Mouse (Mus musculus): ENCODE data around the gene Nrxn3.

Gene Nrxn3

DNA sequence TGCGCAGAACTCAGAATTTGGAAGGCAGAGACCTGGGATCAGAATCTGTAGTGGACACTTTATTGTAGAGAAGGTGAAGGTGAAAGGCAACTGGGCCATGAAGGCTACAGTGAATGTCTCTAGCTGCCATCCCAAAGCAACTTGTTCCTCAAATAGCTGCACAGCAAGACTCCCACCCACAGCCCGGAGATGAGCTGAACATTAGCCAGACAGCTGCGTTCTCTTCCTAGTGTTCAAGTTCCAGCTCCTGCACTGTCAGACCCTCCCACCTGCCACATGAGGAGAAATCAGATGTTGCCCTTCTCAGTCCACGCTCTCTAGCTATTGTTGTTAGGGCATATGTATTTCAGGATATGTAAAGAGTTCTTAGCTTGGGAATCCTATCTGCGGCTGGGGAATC is 94.2 kb downstream of the Nrxn3 start:
- no peak for DNase-seq

DNA sequence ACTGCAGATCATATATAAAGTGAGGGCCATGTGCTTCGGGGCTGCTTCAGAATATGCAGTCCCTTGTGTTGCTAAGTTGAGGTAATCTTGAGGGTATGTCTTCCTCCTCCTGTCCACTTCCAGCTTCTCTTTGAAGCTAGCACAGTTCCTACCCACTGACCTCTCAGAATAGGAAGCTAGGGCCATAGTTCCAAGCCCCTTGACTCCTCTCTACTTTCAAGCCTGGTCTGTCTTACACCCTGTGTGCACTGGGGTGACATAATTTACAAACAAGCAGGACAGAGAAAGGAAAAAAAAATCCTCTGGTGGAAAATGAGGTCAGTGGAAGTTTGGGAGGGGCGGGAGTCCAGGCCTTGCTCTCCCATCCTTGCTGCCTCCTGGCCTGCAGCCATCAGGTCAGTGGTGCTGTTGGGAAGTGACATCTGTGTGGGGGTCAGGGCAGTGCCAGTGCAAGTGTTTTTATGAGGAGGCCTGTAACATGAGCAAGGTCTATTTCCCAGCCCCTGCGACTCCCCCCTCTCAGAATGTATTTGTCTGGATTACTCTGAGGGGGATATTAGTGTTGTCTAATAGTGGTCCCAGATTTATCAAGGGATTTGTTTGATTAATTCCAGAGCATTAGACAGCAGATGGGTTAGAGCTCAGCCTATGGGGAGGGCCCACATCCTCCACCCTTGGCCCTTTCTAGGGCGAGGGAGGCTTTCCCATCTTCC is 96.1 kb downstream of the Nrxn3 start:
- DNase-seq = no peak

DNA sequence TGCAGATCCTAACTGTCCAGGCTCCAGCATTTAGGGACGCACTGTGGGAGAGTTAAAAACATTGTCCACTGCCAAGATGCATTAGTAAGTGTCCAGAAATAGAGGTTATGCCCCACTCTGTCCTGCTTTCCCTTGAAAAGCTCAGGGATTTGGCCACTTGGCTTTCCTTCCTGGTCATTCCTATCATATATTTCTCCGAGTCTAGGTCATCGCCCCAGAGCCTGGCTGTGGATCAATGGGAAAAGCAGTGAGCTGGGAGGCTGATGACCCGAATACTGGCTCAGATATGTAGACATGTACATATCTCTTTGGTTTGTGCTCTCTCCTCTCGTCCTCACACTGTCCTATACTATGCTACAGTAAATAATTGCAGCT is 96.6 kb downstream of the Nrxn3 start:
- no peak for DNase-seq

DNA sequence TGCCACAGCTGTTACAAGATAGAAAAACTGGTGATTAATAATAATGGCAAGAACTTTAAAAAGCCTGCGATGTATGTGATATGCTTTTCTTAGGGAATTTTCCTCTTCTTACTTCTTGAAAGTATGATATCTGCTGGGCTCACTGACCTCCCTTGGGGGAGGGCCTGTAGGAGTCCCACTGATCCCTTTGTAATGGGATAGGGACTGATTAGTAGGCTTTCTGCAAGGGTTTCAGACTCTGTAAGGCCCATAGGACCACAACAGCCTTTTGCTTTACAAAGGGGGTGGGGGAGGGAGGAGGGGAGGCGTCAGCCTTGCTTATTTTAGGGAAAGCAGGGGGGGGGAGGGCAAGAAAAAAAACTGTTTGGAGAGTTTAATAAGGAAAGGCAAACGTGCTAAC is 97.5 kb downstream of the Nrxn3 start:
- no peak for DNase-seq

DNA sequence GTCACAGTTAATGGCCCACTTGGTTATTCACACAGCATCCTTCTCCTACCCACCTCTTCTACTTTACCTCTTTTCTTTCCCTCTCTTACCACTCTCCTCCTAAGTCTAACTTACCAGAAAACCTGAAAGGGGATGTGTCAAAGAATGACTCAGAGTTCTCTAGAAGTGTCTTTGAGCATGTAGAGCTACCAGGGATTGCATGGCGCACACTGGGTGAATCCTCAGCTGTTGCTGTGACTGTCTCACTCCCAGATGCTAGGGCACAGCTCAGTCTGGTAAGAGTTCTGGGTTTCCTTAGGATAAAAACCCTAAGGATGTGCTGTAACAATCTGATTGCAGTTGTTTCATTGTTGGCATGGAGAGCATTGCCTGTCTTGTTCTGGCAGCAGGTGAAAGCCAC is 108.2 kb downstream of the Nrxn3 start:
- DNase-seq = no peak

DNA sequence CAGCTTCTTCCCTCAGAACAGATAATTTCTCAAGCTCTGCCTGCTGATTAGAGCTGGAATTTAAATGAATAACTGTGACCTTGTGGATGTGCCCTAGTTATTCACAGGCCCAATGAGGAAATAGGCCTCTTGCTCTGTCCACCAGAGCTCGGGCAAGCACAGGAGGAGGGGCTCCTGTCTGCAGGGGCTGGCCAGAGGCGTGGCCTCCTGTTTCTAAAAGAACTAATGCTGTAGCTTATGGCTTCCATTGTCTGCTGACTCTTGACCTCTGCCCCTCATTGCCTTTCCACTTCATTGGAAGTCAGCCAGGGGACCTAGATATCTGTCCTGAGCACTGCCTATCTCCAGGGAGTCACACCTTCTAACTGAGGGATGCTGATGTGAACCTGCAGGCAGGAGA is 113.1 kb downstream of the Nrxn3 start:
- no peak for DNase-seq

DNA sequence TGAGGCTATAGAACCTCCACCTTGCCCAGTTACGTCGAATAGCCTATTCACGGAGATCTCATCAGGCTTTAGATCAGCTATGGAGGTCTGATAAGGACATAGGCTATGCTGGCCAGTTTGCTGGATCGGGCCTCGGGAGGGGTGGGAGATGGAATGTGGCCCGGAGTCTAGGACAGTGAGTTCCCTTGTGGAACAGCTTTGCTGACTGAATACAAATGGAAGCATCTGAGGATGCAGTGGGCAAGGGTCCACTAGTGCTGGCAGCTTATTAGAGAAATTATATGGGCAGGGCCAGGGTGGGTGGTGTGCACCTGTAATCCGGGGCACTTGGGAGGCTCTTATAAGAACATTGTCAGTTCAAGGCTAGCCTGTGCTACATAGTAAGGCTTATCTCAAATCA is 117.0 kb downstream of the Nrxn3 start:
- no peak for DNase-seq

DNA sequence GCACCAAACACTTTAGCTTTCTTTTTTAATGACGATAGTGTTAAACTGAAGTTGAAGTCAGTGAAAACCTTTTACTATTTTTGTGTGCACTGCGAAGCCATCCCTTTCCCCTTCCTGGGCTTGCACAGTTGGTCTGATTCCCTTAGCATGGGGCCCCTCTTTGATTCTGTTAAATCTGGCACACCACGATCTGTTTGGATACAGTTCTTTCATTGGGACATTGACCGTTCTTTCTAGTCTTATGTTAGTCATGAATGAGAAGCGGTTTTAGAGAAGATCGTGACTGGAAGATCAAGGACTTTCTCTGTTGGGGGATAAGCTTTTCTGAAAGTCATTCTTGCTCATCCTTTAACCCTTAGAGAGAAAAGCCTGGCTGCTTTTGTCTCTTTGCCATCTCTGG is 118.7 kb downstream of the Nrxn3 start:
- DNase-seq = no peak

DNA sequence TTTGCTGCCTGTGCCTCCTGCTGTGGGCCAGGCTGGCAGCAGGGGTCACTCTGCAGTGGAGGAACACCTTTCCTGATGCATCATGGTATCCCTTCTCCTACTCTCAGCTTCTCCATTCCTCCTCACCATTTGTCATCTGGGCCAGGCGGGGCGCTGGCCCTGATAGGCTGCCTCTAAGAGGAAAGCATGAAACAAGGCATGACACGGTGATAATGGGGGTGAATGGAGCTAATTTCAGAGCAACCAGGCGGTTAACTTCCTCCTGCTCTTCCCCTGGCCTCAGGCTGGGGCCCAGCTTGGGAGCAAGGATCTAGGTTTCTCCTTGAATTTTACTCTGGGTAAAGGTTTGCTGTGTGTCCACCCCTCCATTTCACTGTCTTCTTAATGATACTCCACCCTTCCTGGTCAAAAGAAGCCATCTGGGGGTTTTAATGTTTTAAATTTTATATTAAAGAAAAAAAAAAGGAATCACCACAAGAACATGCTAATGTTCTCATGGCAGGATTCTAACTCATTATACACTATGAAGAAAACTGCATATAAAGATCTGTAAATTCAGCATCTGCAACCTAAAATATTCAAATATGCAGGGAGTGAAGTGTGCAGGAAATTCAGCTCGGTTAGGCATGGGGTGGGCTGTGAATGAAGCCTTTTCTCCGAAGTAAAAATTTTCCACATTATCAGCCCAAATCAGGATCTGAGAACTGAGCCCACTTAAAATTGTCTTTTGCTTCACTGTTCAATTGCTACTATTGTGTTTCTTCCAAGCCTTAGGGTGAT is 127.9 kb downstream of the Nrxn3 start:
- DNase-seq = no peak

DNA sequence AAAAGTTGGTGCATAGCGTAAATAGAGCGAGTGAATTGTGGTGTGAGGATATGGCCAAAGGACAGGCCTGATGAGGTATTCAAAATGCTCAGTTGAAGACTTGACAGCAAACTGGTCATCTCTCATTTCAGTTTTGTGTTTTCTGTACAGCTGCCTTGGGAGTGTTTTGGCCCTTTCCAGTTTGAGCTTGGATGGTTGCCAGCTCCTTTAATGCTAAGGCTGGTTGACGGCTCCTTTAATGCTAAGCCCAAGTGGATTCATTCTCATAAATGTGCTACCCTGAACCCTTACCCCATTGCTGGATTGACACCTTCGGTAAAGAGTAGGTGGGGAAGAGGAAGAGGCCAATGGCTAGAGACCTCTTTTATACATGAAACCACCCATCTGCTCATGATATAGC is 131.4 kb downstream of the Nrxn3 start:
- no peak for DNase-seq

DNA sequence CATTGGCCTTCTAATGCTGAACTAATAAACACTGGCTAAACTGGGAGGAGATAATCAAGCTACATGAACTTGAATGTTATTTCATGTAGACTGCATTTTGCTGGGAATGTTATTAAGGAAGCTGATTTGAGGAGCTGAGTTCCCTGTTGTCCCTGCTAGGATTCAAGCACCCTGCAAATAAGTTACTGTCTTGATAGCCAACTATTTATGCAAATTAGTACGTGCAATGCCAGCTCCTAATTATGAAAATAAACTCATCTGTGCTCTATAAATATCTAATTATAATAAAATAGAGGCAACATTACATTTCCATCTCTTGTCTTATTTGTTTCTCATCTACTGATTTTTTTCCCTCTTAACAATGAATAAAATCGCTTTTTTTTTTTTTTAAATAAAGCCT is 135.0 kb downstream of the Nrxn3 start:
- no peak for DNase-seq

DNA sequence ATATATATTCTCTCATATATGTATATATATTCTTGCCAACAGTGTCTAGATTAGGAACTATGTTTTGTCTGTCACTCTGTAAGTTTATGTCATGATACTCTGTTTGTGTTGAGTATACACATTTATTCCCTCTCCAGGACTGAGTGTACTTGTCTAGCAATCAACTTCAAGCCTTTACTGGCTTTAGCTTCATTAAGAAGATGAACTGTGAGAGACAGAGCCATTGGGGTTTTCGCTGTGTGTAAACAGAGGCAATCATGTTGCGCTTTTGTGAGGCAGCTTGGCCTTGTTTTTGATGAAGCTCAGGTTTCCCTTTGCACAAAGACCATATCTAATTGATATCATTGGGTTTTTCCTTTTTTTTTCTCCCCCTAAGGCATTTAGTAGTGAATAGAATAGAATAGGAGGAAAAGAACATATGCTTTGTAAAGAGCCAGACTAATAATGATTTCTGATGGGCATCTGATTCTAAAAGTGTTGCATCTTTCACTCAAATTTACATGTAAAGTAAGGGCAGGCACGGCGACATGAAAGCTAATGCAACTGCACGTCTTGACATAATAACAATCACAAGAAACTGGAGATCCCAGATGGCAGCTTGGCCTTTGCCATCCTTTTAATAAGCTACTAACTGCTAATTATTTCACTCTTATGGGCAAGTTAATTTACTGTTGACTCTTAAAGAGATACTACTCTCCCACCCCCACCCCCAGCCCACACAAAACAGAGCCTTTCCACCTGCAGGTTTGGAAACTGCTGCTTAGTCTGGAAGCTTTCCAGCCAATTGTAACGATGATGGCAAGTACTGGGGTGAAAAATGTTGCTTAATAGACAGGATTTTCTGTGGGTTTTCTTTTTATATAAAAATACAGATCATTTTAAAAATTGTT is 137.0 kb downstream of the Nrxn3 start:
- no peak for DNase-seq

DNA sequence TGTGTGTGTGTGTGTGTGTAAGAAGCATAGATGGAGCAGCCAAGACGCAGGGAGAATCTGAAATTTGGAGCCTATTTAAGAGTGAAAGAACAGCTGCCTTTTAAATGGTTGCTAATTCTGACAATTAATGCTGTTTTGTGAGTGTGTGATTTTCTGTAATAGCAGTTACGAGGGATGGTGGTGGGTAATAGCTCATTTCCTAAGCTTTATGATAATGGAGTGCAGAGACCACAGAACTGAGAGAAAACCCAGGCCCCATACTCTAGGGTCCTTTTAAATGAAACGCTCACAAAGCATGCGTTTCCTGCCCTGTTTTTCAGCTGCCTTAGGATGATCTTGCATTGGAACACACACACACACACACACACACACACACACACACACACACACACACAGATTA is 137.7 kb downstream of the Nrxn3 start:
- DNase-seq = no peak

DNA sequence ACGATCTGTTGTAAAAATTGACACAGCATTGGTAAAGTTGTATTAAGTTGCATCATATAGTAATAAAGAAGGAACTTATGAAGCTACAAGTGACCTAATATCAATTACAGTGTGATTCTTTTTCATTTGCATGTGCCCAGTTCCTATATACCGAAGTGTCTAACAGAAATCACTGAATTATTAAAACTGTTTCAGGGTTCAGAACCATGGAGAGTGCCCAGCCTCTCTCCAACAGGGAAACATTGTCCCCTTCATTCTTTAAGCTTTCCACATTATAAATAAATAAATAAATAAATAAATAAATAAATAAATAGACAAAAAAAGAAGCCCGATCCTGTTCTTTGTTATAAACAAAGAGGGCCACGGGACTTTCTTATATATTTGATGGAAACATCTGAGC is 140.4 kb downstream of the Nrxn3 start:
- DNase-seq = no peak

DNA sequence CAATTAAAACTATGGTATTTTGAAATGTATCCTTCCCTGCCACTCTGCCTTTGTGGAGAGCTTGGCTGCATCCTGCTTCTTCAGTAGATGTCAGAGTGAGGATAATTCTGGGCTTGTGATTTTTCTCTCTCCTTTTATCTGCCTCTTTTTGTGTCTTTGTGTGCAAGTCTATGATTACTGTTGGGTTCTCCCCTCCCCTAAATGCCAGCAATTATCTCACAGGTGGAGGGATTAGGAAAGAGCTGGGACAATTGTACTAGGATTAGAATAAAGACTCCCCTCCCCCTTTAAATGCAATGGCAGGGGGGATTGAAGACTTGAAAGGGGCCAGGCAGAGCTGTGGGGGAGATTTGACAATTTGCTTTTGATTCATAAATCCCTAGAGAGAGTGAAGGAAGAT is 145.6 kb downstream of the Nrxn3 start:
- DNase-seq = no peak

DNA sequence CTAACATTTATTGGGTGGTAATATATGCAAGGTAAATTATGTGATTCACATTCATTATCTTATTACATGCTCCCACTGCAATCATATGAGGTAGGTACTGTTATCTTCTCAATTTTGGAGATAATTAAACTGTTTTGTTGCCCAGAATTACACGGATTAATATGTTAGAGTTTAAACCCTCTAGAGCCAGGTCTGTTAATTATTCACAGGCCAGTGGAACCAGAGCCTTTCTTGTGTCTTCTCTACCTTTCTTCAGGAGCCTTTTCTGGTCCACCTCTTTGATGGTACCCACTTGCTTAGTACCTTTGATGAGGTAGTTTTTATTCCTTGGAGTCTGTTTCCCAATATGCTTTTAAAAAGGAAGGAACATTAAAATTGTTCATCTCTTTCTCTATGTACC is 174.7 kb downstream of the Nrxn3 start:
- DNase-seq = no peak

DNA sequence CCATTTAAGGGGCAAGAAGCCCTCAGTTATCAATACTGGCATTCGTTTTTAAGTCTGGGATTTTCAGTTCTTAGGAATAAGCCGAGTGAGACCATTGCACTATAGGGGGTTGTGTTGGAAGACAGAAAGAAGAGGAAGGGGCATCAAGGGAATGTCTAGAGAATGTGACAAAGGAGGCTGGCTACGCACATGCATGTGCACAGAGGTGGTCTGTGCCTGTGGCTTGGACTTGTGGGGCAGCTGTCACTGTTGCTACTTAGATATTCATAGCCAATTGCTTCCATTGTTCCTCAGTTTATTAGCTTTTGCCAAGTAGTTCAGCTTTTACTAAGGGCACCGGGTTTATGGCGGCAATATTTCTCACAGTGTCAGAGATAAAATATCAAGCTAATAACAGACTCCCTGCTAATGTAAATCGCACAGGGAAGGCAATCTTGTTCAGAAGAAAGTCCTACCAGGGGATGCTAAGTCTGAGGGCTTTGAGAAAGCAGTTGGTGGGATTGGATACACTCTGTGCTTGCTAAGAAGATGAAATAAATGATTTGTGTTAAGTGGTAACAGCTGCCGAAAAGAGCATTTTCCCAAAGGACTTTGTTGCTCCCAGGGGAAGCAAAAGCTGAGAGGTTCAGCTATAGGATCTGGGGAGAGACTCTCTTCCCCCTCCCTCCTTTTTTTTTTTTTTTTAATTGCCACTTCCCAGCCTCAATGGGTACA is 177.5 kb downstream of the Nrxn3 start:
- DNase-seq = no peak

DNA sequence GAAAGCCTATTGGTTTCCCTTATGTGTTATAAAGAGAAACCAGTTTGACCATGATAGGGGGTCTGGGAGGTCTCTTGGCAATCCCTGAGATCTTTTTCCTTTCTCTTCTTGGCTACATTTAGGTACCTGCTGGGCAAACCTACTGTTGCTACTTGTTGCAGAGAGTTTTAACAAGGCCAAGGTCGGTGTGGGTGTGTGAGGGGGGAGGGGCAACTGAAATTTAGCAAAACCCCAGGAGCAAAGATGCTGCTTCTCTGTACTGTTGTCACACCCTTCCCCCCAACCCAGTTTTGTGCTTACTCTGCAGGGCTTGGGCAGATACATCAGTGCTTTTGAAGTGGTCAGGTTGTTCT is 178.0 kb downstream of the Nrxn3 start:
- DNase-seq = no peak

DNA sequence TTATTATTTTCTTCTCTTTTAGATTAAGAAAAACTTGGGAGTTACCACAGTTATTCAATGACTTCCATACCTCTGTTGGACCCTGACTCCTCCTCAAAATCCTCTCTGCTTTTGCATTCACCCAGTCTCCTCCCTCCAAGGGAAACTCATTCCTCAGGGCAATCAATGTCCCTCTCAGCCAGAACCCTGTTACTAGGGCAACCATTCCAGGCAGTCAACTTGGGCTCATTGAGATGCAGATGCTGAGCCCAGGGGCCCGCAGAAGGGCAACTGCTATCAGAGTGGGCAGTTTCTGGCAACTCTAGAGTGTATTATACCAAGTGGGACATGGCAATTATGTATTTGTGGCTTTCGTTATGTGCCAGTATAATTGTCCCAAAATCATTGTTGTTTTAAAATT is 188.1 kb downstream of the Nrxn3 start:
- DNase-seq = no peak

DNA sequence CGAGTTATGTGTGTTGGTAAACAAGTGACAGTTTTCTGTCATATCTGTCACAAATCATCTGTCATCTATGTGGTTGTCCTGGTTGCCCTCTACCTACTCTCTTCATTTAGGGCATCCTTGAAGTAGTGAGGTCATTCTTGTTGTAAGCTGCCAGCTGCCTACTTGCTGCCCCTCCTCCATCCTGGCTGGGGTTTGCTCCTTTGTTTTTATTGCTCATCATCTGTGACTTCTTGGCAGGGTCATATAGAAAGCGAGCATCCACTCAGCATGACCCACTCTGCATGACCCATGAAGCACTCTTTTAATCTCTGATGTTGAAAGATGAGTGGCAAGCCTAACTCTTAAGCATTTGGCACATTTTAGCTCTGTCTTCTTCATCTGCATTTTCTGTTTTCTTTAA is 194.1 kb downstream of the Nrxn3 start:
- DNase-seq = no peak

DNA sequence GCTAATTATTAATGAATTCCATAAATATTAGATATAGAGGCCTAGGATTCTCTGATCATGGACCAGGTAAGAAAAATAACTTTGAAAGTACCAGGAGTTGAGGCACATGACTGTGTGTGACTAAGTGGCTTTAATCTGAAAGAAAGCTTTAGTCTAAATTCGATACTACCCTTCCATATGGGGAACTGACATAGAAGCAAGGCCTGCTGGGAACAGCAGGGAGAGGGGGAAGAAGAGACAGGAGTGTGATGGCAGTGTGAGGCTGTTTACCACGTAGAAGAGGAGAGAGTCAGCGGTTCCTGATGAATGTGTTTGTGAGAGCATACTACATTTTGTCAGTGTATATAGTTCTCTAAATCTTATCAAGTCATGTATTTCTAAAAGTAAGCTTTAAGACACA is 202.2 kb downstream of the Nrxn3 start:
- DNase-seq = no peak

DNA sequence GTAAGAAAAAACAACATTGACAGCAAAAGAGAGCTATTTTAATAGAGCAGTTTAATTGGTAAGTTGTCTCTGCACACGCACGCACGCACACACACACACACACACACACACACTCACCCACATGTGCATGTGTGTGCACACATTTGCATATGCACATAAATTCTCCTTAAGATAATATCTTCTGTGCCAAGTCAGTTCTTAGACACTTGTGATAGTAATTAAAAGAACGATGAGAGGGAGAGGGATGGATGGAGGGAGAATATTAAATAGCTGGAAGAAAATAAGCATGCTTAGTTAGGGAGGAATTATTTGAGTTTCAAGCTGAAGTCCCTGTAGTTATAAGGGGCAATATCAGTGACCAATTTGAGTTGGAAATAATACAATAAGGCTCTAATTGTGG is 203.6 kb downstream of the Nrxn3 start:
- DNase-seq = no peak

DNA sequence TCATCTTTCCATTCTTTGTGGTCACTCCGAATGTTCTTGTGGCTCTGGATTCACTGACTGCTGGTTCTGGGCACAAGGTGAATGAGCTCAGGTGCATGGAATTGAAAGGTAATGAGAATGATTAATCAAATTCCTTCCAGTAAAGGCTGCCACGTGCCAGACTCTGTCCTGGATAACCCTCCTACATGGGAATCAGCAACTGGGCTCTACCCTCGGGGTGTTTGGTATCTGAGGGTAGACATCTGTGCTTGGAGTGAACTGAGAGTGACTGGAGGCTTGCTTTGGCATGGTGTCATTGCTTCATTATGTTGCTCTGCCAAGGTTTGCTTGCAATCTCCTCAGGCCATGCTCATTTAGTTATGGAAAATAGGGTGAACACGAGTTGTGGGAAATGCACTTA is 209.0 kb downstream of the Nrxn3 start:
- DNase-seq = no peak

Measured in spleen, adult 18-20 months (tissue).